Mouse (Mus musculus) heart, postnatal 36 days (tissue): Measurements from ENCODE around the gene Scube2. TPM values are rescaled to one million over a fixed set of nuclear protein-coding genes. Genes with fewer than 3 reads are reported as not detected.

Experiments
- DNase-seq, 2 experiments: peaks; one replicate each; pipeline ENCODE4 v3.0.0; 2021 to 2022
- intact Hi-C: fragments of 180-260 bp; cut with DNase I; formaldehyde crosslinking; loops from one replicate; pipeline ENCODE4 v1.15.1; 2025
- total RNA-seq, 2 experiments: library from RNA; stranded (reverse); gene quantifications; 2 replicates each; pipeline ENCODE4 v1.2.3; 2021

Gene Scube2
- 10 to 100 TPM; 19.3 to 21.1 TPM for total RNA-seq

- DNase-seq = peak; percentile 23 to 25
- intact Hi-C loops = loop anchor here (5.0 kb wide), 1 partner anchor 38 kb away; no protein-coding TSS in a partner anchor
Measured at GRCm38 (mm10) chr7:109865370-109866229, at the start of gene Scube2. Gene Scube2 (minus strand): TSS chr7:109865679.

- no peak for DNase-seq
- intact Hi-C loops = no loop called here
Measured at GRCm38 (mm10) chr7:109906165-109906564, 40.7 kb upstream of the Scube2 start.

- intact Hi-C loops = no loop called here
- DNase-seq = no peak
Measured at GRCm38 (mm10) chr7:109900921-109901320, 35.4 kb upstream of the Scube2 start.

GRCm38 (mm10) chr7:109898911-109899310 lies 33.4 kb upstream of the Scube2 start:
- intact Hi-C loops = no loop called here
- no peak for DNase-seq

GRCm38 (mm10) chr7:109892530-109892929 lies 27.1 kb upstream of the Scube2 start:
- DNase-seq = peak; percentile 70
- intact Hi-C loops = loop anchor here (1.0 to 2.0 kb wide), 2 partner anchors 100 to 186 kb away; no protein-coding TSS in a partner anchor

GRCm38 (mm10) chr7:109891786-109892185 lies 26.3 kb upstream of the Scube2 start:
- intact Hi-C loops = loop anchor here (1.0 to 2.0 kb wide), 2 partner anchors 99 to 185 kb away; no protein-coding TSS in a partner anchor

GRCm38 (mm10) chr7:109890256-109890655 lies 24.8 kb upstream of the Scube2 start:
- intact Hi-C loops = no loop called here
- DNase-seq = no peak

More at GRCm38 (mm10) chr7:109891786-109892185, 26.3 kb upstream of the Scube2 start:
- DNase-seq = no peak

- intact Hi-C loops = no loop called here
Measured at GRCm38 (mm10) chr7:109889300-109889699, 23.8 kb upstream of the Scube2 start.

GRCm38 (mm10) chr7:109886249-109886648 lies 20.8 kb upstream of the Scube2 start:
- no peak for DNase-seq
- intact Hi-C loops = no loop called here

More at GRCm38 (mm10) chr7:109889300-109889699, 23.8 kb upstream of the Scube2 start:
- DNase-seq = no peak

- intact Hi-C loops = no loop called here
- no peak for DNase-seq
Measured at GRCm38 (mm10) chr7:109882574-109882973, 17.1 kb upstream of the Scube2 start.

GRCm38 (mm10) chr7:109881561-109882099 lies 16.2 kb upstream of the Scube2 start:
- DNase-seq = no peak
- intact Hi-C loops = no loop called here

- intact Hi-C loops = no loop called here
- peak in 1 of 2 experiments; percentile 12 for DNase-seq
Measured at GRCm38 (mm10) chr7:109879158-109879557, 13.7 kb upstream of the Scube2 start.

- no peak for DNase-seq
- intact Hi-C loops = loop anchor here (1.0 kb wide), 1 partner anchor 84 kb away; no protein-coding TSS in a partner anchor
Measured at GRCm38 (mm10) chr7:109876085-109876484, 10.6 kb upstream of the Scube2 start.

- intact Hi-C loops = no loop called here
- no peak for DNase-seq
Measured at GRCm38 (mm10) chr7:109875598-109875997, 10.1 kb upstream of the Scube2 start.

GRCm38 (mm10) chr7:109875033-109875432 lies 9.6 kb upstream of the Scube2 start:
- intact Hi-C loops = no loop called here
- no peak for DNase-seq

- no peak for DNase-seq
- intact Hi-C loops = no loop called here
Measured at GRCm38 (mm10) chr7:109873170-109873569, 7.7 kb upstream of the Scube2 start.

GRCm38 (mm10) chr7:109871232-109871631 lies 5.8 kb upstream of the Scube2 start:
- intact Hi-C loops = no loop called here
- no peak for DNase-seq

GRCm38 (mm10) chr7:109868498-109868897 lies 3.0 kb upstream of the Scube2 start:
- intact Hi-C loops = loop anchor here (5.0 kb wide), 1 partner anchor 41 kb away; no protein-coding TSS in a partner anchor
- DNase-seq = no peak

- intact Hi-C loops = loop anchor here (5.0 kb wide), 1 partner anchor 39 kb away; no protein-coding TSS in a partner anchor
- DNase-seq = no peak
Measured at GRCm38 (mm10) chr7:109866643-109867042, 1.2 kb upstream of the Scube2 start.

- DNase-seq = no peak
- intact Hi-C loops = no loop called here
Measured at GRCm38 (mm10) chr7:109863561-109863960, 1.9 kb downstream of the Scube2 start.

- DNase-seq = no peak
- intact Hi-C loops = no loop called here
Measured at GRCm38 (mm10) chr7:109860162-109860561, 5.3 kb downstream of the Scube2 start.
